In genomic region chr12:86888130-86889069, GRCm38 (mm10) we compare ENCODE assay signal across 8 mouse cellular contexts. TPM values are rescaled to one million over a fixed set of nuclear protein-coding genes. Genes with fewer than 3 reads are reported as not detected.
DNase-seq lines count a peak whose midpoint lies in the region; ATAC-seq lines count a peak whose summit lies in the region.

No protein-coding gene starts in this region.

- peak overlapping the region; percentile 59 for H3K4me2 ChIP-seq in hindbrain, embryonic 15.5 days

- peak overlapping the region; percentile 41 for H3K9ac ChIP-seq in hindbrain, embryonic 15.5 days

- peak; percentile 95 for DNase-seq in NIH3T3 (ENCODE audit: low read depth)
- DNase-seq in cerebellum, adult 9-10 months: peak; percentile 80
- DNase-seq in gastrocnemius, adult 18-20 months (ENCODE audit: low spot score): peak; percentile 88
- DNase-seq in left cerebral cortex, postnatal 36 days (ENCODE audit: low spot score in 2 of 2): peak; percentile 77 to 82
- DNase-seq in mesoderm, embryonic 11.5 days (ENCODE audit: low read depth, low spot score): peak; percentile 61
- peak; percentile 57 for DNase-seq in right cerebral cortex, postnatal 4 days
- DNase-seq in urinary bladder, postnatal 4 days (ENCODE audit: low spot score in 2 of 2): peak; percentile 80 to 85

- no peaks in the 10 kb centered on the region for H3K36me3 ChIP-seq in hindbrain, embryonic 15.5 days

- H3K27me3 ChIP-seq in hindbrain, embryonic 15.5 days: no peaks in the 10 kb centered on the region

- intact Hi-C loops in left cerebral cortex, postnatal 36 days (cut with DNase I): loop anchor here (2.0 kb wide), 1 partner anchor 58 kb away; the partner anchor contains the start of gene Cipc

- peak overlapping the region; percentile 27 for H3K4me3 ChIP-seq in hindbrain, embryonic 15.5 days

- H3K4me1 ChIP-seq in hindbrain, embryonic 15.5 days (replicated peaks): peaks cover 82% of the 10 kb centered on the region

- WGBS in hindbrain, embryonic 15.5 days: 1% methylated on average over 46 of the region's 47 CpGs

- H3K9me3 ChIP-seq in hindbrain, embryonic 15.5 days: no peaks in the 10 kb centered on the region

- ATAC-seq in hindbrain, embryonic 15.5 days (ENCODE audit: low FRiP score, low read depth): no peak

- H3K27ac ChIP-seq in hindbrain, embryonic 15.5 days (replicated peaks): peak overlapping the region; percentile 98

RNA-seq across cellular contexts. Expression of gene Irf2bpl, which starts 3.8 kb away (rescaled TPM):
- 10 to 100 TPM; 20.3 to 24.8 TPM for total RNA-seq in gastrocnemius, adult 18-20 months (2021)
- polyA plus RNA-seq in hindbrain, embryonic 15.5 days (2015; fragmentation: Nextera tagmentation; extraction: Ambion mirVana): 72.9 and 87.3 TPM in 2 replicates
- total RNA-seq in left cerebral cortex, postnatal 36 days (2021): 10 to 100 TPM; 70.7 to 73.6 TPM

RNA-seq across cellular contexts. Expression of gene Cipc, which starts 58.4 kb away (rescaled TPM):
- 10 to 100 TPM; 30.9 to 34.6 TPM for total RNA-seq in gastrocnemius, adult 18-20 months (2021)
- 45.1 and 46.1 TPM in 2 replicates for polyA plus RNA-seq in hindbrain, embryonic 15.5 days (2015; fragmentation: Nextera tagmentation; extraction: Ambion mirVana)
- total RNA-seq in left cerebral cortex, postnatal 36 days (2021): 10 to 100 TPM; 82.2 to 93.0 TPM
